Mouse (Mus musculus): ENCODE measurements around the gene Zkscan2.

GRCm38 (mm10) chr7:123429624-123430410, 70.4 kb downstream of the Zkscan2 start:
- TF ChIP-seq CTCF (IDR thresholded peaks at IDR 0.05; ENCODE audit: borderline replicate concordance, extremely low read depth, insufficient read depth, insufficient read length): no peak
- no peak for TF ChIP-seq POLR2A (IDR thresholded peaks at IDR 0.05; ENCODE audit: borderline replicate concordance, extremely low read depth, insufficient read depth, insufficient read length, poor library complexity, severe bottlenecking)

Data from brain, embryonic 14.5 days (tissue).